Mouse (Mus musculus): ENCODE measurements at regions not wholly inside any gene's neighbourhood (a gene's known extent, or its start where the extent isn't known, plus 50 kb on each side); places are given as distances from the start of the nearest gene placed in this dataset.

- TF ChIP-seq POLR2A (IDR thresholded peaks at IDR 0.05; ENCODE audit: borderline replicate concordance, extremely low read depth, low read depth, low read length) (no peak), CTCF (IDR thresholded peaks at IDR 0.05; ENCODE audit: insufficient read depth, low read length) (no peak)
Observed at GRCm38 (mm10) chr3:38371702-38372101, 112.9 kb downstream of the Ankrd50 start.

Data from lung, adult 2 months (tissue).